Mouse (Mus musculus): ENCODE measurements at regions not wholly inside any gene's neighbourhood (a gene's known extent, or its start where the extent isn't known, plus 50 kb on each side); places are given as distances from the start of the nearest gene placed in this dataset.
"Not testable (repeated sequence)": the region's sequence is repeated elsewhere in the genome, so short reads cannot be mapped to it uniquely, and the experiment has no call there.

GRCm38 (mm10) chr14:73453164-73453563 lies 56.7 kb upstream of the Med4 start:
- peak; percentile 56 for DNase-seq

- no peak for DNase-seq
Observed at GRCm38 (mm10) chr14:73452321-73453082, 57.3 kb upstream of the Med4 start.

GRCm38 (mm10) chr14:73451291-73452045 lies 58.4 kb upstream of the Med4 start:
- no peak for DNase-seq

GRCm38 (mm10) chr14:73449901-73450495 lies 59.8 kb upstream of the Med4 start:
- DNase-seq, result peak; percentile 48

GRCm38 (mm10) chr14:73449111-73449510 lies 60.7 kb upstream of the Med4 start:
- DNase-seq, result no peak

GRCm38 (mm10) chr14:73445508-73446256 lies 60.6 kb upstream of the Itm2b start:
- peak; percentile 92 for DNase-seq

GRCm38 (mm10) chr14:73444733-73445132 lies 59.6 kb upstream of the Itm2b start:
- peak; percentile 63 for DNase-seq

GRCm38 (mm10) chr14:73441951-73442716 lies 57.0 kb upstream of the Itm2b start:
- DNase-seq, result peak; percentile 52

- DNase-seq, result not testable (repeated sequence)
Observed at GRCm38 (mm10) chr14:73441206-73441950, 56.3 kb upstream of the Itm2b start.

- DNase-seq, result no peak
Observed at GRCm38 (mm10) chr14:73439802-73440309, 54.8 kb upstream of the Itm2b start.

- no peak for DNase-seq
Observed at GRCm38 (mm10) chr14:73435839-73436238, 50.8 kb upstream of the Itm2b start.
